Mouse (Mus musculus) lung, adult 2 months (tissue): ENCODE results near the gene Rbp7.

ENCODE experiments used
- CTCF ChIP-seq: fragments of 200-500 bp; IDR thresholded peaks from 2 replicates; pipeline ENCODE4 v1.5.1; 2011; ENCODE audit warnings: mild to moderate bottlenecking, low read length, control low read depth; ENCODE audit not compliant: insufficient read depth
- POLR2A ChIP-seq: fragments of 200-500 bp; IDR thresholded peaks from 2 replicates; pipeline ENCODE4 v1.6.1; 2011; ENCODE audit warnings: low read depth, mild to moderate bottlenecking, control low read depth, low read length, borderline replicate concordance; ENCODE audit errors: extremely low read depth

DNA sequence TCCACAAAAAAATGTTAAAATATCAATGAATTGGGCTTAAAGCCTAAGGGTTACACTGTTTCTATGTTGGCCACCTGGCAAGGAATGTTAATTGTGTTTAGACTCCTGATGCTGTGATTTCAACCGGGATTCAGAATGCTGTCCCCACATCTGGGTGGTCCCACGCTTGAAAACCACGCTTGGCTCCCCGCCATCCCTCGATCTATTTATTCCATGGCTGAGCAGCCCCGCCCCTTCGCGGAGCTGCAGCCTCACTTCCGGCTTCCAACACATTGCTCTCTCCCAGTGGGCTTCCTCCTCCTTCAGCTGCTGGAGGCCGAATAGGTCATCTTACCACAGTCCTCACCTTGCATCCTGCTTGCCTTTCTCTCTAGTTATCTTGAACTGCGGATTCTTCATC is 8.9 kb downstream of the Rbp7 start:
- TF ChIP-seq POLR2A (no peak), CTCF (no peak)
